Mouse (Mus musculus): Measurements from ENCODE around the gene Msi2.

Msi2 gene

GRCm38 (mm10) chr11:88677350-88677749 lies 41.0 kb downstream of the Msi2 start:
- no peak for DNase-seq (ENCODE audit: extremely low spot score, low spot score)

GRCm38 (mm10) chr11:88676597-88676996 lies 41.7 kb downstream of the Msi2 start:
- DNase-seq (ENCODE audit: extremely low spot score, low spot score): no peak

- no peak for DNase-seq (ENCODE audit: extremely low spot score, low spot score)
Measured at GRCm38 (mm10) chr11:88675526-88676353, 42.6 kb downstream of the Msi2 start.

GRCm38 (mm10) chr11:88674075-88674474 lies 44.2 kb downstream of the Msi2 start:
- no peak for DNase-seq (ENCODE audit: extremely low spot score, low spot score)

GRCm38 (mm10) chr11:88670925-88671324 lies 47.4 kb downstream of the Msi2 start:
- no peak for DNase-seq (ENCODE audit: extremely low spot score, low spot score)

- DNase-seq (ENCODE audit: extremely low spot score, low spot score): no peak
Measured at GRCm38 (mm10) chr11:88669106-88669505, 49.2 kb downstream of the Msi2 start.

GRCm38 (mm10) chr11:88668345-88668744 lies 50.0 kb downstream of the Msi2 start:
- DNase-seq (ENCODE audit: extremely low spot score, low spot score): no peak

- no peak for DNase-seq (ENCODE audit: extremely low spot score, low spot score)
Measured at GRCm38 (mm10) chr11:88665799-88666198, 52.5 kb downstream of the Msi2 start.

GRCm38 (mm10) chr11:88661444-88662180 lies 56.7 kb downstream of the Msi2 start:
- no peak for DNase-seq (ENCODE audit: extremely low spot score, low spot score)

- DNase-seq (ENCODE audit: extremely low spot score, low spot score): no peak
Measured at GRCm38 (mm10) chr11:88660404-88660803, 57.9 kb downstream of the Msi2 start.

- DNase-seq (ENCODE audit: extremely low spot score, low spot score): no peak
Measured at GRCm38 (mm10) chr11:88658926-88659325, 59.4 kb downstream of the Msi2 start.

GRCm38 (mm10) chr11:88655786-88656185 lies 62.5 kb downstream of the Msi2 start:
- no peak for DNase-seq (ENCODE audit: extremely low spot score, low spot score)

- no peak for DNase-seq (ENCODE audit: extremely low spot score, low spot score)
Measured at GRCm38 (mm10) chr11:88655214-88655566, 63.1 kb downstream of the Msi2 start.

GRCm38 (mm10) chr11:88654391-88655213 lies 63.7 kb downstream of the Msi2 start:
- DNase-seq (ENCODE audit: extremely low spot score, low spot score): no peak

GRCm38 (mm10) chr11:88650275-88650674 lies 68.0 kb downstream of the Msi2 start:
- DNase-seq (ENCODE audit: extremely low spot score, low spot score): no peak

GRCm38 (mm10) chr11:88649009-88649408 lies 69.3 kb downstream of the Msi2 start:
- no peak for DNase-seq (ENCODE audit: extremely low spot score, low spot score)

GRCm38 (mm10) chr11:88648407-88648806 lies 69.9 kb downstream of the Msi2 start:
- no peak for DNase-seq (ENCODE audit: extremely low spot score, low spot score)

- no peak for DNase-seq (ENCODE audit: extremely low spot score, low spot score)
Measured at GRCm38 (mm10) chr11:88646493-88646892, 71.8 kb downstream of the Msi2 start.

GRCm38 (mm10) chr11:88645821-88646220 lies 72.5 kb downstream of the Msi2 start:
- DNase-seq (ENCODE audit: extremely low spot score, low spot score): no peak

- DNase-seq (ENCODE audit: extremely low spot score, low spot score): no peak
Measured at GRCm38 (mm10) chr11:88644719-88645118, 73.6 kb downstream of the Msi2 start.

GRCm38 (mm10) chr11:88639862-88640261 lies 78.5 kb downstream of the Msi2 start:
- no peak for DNase-seq (ENCODE audit: extremely low spot score, low spot score)
